Mouse (Mus musculus) v-Abl transformed pro-B cells (cell line): ENCODE results near the gene Podnl1.

Source experiments
- in situ Hi-C, 2 experiments: fragments of 400-800 bp; cut with MboI; formaldehyde crosslinking; loops; one replicate each; pipeline ENCODE4 v1.15.1; 2025; ENCODE audit not compliant: unreplicated experiment in 2 of 2

Podnl1 gene

DNA sequence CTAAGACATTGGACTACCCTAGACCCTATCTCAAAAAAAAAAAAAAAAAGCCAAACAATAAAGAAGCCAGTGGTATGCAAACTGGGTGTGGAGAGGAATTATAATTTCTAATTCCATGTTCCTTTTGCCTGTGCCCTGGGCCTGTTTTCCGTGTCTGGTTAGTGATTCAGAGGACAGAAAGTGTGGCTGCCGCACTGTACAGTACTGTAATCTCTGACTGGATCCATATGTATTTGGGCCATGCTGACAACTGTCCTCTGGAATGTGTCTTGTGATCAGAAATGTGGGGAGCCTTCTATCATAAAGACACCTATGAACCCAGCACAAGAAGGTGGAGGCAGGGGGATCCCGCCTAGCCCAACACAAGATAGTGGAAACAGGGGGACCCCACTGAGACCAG, 3.6 kb upstream of the Podnl1 start:
- in situ Hi-C loops, result no loop called here

DNA sequence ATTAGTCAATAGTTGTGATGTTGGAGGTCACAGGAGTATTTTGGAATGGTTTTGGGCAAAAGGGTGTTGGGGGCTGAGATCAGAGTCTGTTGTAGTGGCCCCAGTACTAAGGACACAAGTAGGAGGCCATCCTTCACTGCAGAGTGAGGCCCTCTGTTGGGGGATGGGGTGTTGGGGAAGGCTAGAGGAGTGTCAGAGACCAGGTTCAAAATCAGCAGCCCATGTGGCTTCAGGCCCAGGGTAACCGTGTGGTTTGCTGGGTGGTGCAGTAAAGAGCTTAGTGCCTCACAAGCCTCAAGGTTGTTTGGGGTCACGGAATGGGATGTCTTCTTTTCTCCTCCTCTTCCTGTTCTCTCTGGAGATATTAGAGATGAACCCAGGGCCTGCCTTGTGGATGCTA, 953 bp downstream of the Podnl1 start:
- in situ Hi-C loops, result no loop called here

DNA sequence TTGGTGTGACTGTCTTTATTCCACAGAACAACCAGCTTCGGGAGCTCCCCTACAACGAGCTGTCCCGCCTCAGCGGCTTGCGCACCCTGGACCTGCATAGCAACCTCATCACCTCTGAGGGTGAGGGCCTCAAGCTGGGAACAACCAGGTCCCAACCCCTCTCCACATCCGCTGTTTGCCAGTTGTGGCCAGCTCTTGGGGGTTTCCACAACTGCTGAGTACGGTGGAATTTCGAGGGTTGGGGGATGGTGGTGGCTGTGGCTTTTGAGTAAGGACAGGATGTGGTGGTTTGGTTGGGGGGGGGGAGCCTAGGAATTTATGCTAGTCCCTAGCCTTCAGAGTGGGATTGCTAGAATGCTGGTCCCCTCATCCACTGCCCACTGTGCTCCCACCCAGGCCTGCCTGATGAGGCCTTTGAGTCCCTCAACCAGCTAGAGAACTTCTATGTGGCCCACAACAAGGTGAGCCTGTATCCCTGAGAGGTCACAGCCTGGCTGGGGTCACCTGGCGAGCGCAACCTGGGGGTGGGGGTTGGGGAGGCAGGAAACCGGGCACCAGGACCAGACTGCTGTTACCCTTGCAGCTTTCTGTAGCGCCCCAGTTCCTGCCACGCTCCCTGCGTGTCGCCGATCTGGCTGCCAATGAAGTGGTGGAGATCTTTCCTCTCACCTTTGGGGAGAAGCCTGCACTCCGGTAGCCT, 1.6 kb downstream of the Podnl1 start:
- in situ Hi-C loops, result no loop called here

DNA sequence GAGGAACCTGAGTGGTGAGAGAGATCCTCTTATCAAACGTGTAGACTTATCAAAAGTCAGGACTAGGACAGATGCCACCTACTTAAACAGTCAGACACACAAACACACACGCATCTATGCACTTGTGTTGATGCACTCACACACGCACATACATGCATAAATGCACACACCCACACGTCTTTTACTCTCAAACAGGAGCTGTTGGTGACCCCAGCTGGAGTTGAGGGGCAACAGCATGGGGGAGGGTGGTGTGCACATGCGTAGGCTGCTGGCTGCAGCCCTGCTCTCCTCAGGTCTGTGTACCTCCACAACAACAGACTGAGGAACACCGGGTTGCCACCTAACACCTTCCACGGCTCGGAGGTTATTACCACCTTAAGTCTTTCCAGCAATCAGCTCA, 2.5 kb downstream of the Podnl1 start:
- in situ Hi-C loops, result no loop called here

DNA sequence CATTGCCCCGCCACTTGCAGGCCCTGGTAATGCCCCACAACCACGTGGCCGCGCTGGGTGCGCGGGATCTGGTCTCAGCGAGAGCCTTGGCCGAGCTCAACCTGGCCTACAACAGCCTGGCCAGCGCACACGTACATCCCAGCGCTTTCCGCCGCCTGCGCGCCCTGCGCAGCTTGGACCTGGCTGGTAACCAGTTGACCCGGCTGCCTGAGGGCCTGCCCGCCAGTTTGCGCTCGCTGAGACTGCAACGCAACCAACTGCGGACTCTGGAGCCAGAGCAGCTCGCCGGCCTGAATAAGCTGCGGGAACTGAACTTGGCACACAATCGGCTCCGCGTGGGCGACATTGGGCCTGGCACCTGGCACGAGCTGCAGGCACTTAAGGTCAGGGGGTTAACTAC, 5.0 kb downstream of the Podnl1 start:
- in situ Hi-C loops, result no loop called here

DNA sequence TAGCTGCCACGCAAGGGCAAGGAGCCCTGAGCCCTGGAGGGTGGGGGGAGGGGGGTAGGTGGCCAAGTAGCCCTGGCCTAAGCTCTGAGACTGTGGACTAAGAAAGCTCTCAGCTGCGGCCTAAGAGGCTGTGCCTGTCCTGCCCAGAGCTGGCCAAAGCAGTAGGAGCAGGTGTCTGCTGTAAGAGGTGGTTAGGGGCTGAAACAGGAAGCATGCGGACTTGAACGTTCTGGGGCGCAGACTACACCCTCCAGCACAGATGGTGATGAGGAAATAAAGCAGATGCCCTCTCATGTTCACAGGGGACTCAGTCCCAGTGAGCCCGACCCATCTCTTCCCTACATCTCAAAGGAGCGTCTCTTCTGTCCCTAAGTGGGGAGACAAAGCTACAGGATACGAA, 6.4 kb downstream of the Podnl1 start:
- in situ Hi-C loops, result no loop called here

DNA sequence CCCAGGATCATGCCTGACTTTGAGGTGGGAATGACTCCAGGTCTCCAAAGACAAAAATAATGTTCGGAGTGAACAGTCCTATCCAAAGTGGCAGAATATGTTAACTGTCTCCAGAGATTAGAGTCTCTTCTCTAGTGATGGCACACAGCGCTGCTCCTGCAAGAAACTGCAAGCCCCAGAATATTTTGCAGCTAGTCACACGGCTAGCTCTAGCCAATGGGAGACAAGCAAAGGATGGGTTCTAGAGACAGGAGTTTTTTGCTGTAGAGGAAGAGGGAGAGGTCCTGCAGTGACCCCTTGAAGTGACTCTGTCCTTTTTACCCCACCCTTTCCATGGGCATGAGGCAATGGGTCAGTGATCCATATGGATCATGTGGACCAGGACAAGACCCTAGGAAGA, 12.1 kb downstream of the Podnl1 start:
- in situ Hi-C loops, result no loop called here

DNA sequence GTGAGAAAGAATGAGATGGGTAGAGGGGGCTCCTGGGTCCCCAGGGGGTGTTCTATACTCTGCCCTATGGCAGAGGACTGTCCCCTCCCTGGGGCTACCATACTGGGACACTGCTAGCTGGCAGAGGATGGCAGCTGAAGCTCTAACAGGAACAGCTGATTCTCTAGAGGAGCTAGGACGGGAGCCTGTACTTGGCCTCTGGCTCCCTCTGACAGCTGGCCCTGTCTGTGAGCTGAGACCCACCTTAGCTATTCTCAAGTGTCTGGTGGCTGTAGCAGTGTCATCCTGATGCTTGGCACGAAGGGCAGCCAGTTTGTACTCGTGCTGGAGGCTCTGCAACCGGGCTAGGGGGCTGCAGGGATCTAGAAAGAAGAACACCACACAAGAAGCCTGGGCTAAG, 15.0 kb downstream of the Podnl1 start:
- in situ Hi-C loops, result no loop called here

DNA sequence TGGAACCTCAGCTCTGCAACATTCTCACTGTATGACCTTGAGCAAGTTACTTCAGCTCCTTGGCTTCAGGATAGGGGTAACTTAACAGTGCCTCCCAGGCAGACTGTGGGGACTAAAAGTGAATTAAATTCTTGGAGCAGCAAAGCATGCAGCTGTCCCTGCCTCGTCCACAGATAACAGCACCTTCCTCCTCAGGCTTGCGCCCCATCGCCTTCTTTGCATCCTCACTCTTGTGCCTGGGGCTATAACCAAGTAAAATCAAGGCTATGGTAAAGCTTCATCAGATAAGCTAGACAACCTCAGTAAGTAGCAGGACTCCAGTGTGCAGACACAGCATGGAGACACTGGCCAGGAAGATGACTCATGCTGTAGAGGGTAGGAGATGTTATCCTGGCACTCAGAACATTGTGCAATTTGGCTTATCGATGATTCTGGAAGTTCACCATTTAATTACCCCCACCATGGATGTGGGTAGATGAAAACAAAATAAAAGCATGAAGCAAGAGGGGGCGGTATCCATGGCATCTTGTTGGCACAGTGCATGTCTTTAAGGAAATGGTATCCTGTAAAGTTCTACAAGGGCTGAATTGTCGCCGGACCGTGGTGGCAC, 19.0 kb downstream of the Podnl1 start:
- in situ Hi-C loops, result no loop called here

DNA sequence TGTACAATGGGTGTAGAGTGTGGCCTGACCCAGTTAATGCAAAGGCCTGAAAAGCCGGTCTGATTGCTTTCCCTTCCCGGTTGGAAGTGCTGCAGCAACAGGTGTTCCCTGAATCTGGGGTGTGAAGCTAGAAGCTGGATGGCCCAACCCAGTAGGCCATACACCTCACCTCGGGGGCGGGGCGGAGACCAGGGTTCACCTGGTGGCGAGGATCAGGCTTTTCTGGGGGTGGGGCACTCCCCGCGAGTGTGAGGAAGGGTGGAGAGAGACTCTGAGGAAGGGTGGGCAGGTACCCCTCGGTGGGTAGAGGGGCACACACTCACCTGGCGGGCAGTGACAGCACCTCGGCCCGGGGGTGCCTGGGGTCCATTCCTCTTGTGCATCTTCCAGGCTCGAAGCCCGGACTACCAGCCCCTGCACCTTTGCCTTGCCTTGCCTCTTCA, 21.6 kb downstream of the Podnl1 start:
- in situ Hi-C loops, result no loop called here

DNA sequence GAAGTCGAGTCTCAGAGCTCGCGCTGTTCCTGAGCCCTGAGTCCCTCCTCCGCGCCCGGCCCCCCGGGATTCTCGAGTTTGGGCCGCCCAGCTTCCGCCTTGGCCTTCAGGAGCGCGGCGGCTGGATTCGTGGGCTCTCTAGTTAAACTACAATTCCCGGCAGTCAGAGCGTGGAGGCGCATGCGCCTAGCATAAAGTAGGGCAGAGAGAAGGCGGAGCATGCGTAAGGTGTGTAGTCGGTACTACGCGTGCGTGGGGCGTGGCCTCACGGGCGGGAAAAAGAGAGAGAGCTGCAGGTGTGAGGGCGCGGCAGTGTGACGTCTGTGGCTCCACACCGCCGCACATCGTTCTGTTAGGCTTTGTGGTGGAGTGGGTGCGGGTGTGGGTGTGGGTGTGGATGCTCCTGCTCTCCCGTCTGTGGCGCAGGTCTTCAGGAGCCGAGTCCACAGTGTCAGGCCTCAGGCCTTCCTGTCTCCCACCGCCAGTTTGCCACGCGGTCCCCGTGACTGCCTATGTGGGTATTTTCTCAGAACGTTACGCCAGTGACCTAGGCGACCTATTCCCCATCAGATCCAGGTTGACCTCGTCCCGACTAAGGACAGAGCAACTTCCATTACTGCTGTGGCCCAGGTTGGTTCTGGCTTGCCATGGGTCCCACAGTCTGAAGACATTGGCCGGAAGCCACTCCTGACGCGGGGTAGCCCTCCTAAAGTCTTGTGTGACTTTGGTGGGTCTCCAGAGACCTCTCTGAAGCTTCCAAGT, 22.2 kb downstream of the Podnl1 start, which contains the start of the genes Cc2d1a and 4930432K21Rik:
Gene Cc2d1a (minus strand): TSS at position 168 of the 762 bp plus-strand sequence.
Gene 4930432K21Rik (plus strand): TSS at position 257 of the 762 bp plus-strand sequence.
- in situ Hi-C loops, result no loop called here

DNA sequence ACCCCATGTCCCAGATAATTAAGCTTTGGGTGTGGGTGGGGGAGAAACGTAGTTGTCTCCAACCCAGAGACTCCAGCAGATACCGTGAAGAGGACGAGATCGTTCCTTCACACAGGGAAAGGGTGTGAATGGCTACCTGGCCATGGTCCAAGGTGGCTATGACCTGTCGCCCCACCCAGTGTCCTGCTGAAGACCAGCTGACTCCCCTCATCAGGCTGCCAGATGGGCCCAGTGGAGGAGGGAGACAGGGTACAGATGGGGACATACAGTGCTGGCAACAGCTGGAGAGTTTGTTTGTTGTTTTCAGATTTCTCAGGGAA, 22.7 kb downstream of the Podnl1 start:
- in situ Hi-C loops, result no loop called here

DNA sequence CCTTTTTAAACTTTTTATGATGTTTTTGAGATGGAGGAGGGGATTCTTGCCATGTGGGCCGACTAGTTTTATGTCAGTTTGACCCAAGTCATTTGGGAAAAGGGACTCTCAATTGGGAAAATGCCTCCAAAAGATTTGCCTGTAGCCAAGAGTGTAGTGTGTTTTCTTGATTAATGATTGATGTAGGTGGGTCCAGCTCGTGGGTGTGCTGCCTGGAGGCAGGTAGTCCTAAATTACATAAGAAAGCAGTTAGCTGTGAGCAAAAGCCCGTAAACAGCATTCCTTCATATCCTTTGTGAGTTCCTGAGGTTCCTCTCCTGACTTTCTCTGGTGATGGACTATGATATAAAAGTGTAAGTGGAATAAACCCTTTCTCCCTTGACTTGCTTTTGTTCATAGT, 23.4 kb downstream of the Podnl1 start:
- in situ Hi-C loops, result no loop called here

DNA sequence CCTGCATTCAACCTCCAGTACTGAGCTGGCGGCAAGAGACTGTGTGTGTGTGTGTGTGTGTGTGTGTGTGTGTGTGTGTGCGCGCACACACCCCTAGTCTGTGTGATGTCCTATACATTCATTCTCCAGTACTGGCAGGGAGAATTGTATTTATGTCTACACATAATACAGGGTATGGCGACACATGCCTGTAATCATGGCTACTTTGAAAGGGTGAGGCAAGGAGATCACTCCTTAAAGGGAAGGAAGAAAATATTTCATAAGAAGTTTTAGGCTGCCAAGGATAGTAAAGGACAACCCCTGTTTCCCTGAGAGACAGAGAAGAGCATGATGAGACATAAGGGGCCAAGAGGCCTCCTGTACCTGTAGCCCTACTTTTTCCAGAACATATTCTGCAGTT, 31.8 kb downstream of the Podnl1 start:
- in situ Hi-C loops, result loop anchor here in 1 of 2 experiments (25.0 kb wide), 1 partner anchor 405 kb away; no protein-coding TSS in a partner anchor

DNA sequence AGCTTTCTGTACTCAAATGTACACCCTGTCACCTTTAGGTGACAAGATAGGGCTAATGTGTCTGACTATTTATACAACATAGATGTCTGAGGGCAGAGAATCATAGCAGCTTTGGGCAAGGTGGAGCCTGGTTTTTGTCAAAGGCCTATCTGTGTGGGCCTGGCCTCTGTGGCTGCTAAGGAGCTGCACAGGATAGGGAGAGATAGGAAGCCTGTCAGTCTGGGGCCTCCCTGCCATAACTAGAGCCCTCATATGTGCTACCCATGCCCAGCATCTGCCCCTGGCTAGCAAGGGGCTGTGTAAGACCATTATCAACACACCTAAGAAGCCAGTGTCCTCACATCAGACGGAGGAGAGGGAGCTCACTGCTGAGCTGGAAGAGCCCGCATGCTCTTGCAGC, 41.9 kb downstream of the Podnl1 start:
- in situ Hi-C loops, result loop anchor here in 1 of 2 experiments (25.0 kb wide), 1 partner anchor 395 kb away; no protein-coding TSS in a partner anchor

DNA sequence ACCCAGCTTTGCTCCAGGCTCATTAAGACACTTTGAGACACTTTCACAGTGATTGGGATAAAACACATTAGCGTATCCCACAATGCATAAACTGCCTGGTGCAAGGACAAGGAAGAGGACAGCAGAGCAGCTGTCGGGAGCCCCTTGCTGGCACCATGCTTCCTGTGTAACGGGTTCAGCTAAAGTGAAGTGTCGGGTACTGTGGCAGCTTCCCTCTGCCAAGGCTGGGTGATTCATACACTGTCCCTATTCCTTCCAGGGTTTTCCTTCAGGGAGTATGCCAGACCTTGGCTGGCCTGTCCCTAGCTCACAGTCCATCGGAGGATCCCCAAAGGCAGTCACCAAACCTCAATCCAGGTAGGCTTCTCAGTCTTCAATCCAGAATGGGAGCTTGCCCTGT, 44.3 kb downstream of the Podnl1 start:
- in situ Hi-C loops, result loop anchor here (5.0 to 25.0 kb wide), 2 partner anchors 133 to 392 kb away; no protein-coding TSS in a partner anchor

DNA sequence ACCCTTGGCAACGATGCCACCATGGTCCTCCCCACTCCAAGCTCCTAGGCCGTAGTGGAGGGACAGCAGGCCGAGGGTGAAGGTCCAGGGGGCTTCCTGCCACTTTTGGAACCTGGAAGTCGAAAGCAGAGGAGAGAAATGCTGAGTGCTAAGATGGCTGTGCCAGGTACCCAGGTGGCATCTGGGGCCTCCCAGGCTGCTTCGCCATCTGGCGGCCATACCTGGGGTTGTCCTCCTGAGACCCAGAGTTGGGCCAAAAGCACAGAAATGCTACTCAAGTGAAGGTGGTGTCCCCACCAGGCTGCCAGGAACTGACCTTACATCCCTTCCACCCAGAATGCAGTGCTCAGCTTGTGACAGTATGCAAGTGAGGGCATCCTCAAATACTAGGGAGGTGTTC, 48.1 kb downstream of the Podnl1 start:
- in situ Hi-C loops, result loop anchor here (5.0 to 25.0 kb wide), 2 partner anchors 137 to 388 kb away; no protein-coding TSS in a partner anchor

DNA sequence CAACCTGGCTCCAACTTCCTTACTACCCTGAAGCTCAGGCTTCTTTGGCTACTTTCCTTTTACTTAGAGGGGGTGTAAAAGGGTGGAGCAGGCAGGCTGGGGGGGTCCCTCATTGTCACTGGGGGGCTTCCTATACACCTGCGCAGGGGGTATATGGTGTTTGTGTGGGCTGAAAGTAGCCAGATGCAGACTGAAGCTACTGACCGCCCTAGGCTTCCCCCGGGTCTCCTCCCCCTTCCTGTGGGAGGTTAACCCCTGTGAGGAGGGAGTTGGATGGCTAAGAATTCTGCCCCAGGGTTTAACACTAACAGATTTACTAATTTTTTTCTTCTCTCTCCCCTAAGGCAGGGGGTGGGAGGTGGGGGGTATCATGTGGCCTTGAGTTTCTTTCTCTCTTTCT, 50.8 kb downstream of the Podnl1 start:
- in situ Hi-C loops, result no loop called here

DNA sequence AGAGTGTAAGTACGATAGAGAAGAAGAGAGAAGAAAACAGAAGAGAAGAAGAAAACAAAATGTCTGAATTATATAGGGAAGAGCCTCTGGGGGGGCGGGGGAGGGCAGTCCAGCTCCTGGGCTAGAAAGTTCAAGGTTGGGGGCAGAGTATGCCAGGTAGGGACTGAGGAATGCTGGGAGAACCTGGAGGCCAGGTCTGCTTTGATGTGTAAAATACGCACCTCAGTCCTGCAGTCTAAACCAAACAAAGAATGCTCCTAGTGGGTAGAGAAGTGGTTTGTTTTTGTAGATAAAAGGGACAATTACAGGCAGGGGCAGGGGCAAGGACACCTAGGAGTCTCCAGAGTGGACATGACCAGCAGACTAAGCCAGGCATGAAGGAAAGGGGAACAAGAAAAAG, 51.6 kb downstream of the Podnl1 start:
- in situ Hi-C loops, result no loop called here

DNA sequence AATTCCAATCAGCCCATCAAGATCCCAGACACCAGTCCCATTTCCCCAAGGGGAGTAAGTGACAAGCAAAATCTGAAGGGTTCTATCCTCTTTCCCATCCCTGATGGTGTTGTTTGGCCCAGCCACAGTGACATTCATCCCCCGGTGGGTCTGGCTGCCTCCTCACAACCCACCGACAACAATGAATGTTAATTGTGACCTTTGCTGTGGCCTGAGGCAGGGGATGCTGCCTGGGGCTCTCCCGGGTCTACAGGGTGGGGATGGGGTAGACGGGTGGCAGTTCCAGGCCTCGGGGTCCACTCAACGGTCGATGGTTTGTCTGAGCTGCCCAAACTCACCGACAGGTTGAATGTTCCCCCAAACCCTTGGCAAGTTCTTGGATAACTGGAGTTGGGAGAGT, 52.8 kb downstream of the Podnl1 start:
- in situ Hi-C loops, result no loop called here

DNA sequence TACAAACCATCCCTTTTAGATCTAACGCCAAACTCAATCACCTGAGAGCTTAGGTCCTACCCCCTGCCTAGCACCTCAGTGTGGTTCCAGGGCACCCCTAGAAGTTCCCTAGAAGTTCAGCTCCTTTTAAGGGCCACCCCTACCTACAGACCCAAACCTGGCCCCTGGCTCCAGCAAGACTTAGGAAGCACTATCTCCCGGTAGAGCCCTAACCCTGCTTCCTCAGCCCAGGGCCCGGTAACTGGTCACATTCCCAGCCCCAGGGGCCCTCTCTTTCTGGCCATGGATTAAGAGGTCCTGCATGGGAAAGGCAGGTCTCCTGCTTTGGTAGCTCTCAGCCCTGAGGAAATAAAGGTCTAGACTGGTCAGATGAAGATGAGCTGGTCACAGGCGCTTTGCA, 54.2 kb downstream of the Podnl1 start:
- in situ Hi-C loops, result loop anchor here (5.0 kb wide), 3 partner anchors 37 to 182 kb away; no protein-coding TSS in a partner anchor
